ENCODE assay signal across 7 mouse cellular contexts in the genomic region with DNA sequence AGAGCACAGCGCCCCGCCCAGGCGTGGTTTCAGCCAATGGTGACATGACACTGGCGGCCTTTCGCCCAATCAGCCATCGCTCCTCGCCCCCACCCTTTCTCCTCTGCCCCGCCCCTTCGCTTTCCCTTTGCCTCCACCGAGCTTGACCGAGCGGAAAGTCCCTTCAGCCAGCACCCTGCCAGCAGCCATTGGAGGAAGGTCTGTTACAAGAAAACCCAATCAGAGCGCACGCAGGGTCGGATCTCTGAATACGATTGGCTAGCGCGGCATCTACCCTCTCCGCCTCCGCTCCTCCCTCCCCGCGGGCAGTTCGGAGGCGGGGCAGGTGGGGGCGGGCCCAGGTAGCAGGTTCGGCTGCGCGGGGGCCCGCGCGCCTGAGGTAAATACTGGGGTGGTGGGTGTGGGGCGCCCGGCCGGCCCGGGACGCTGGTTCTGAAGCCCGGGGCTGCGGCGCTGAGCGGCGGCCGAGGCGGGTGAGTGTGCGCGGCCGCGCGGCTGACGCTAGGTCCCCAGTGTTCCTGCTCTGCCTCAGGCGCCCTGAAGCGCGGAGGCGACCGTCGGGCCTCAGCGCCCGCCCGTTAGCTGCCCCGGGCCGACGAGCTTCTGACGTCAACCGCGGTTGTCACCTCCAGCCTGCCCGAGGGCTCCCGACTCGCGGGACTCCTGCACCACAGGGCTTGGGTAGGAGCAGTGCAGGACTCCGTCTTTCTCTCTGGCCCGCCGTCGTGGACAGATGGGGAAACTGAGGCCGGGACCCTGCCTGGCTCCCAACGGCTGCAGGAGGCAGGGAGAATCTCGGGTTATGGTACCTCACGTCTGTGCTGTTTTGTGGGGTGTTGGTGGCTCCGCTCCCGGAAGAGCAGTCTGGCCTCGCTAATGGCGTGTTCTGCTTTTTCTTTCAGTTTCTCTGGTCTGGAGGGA. TPM values are rescaled to one million over a fixed set of nuclear protein-coding genes. Genes with fewer than 3 reads are reported as not detected.
DNase-seq lines count a peak whose midpoint lies in the region; ATAC-seq lines count a peak whose summit lies in the region.

A gene (plus strand): TSS at position 308 of the 921 bp plus-strand sequence.

- H3K4me1 ChIP-seq in embryonic facial prominence, embryonic 11.5 days (ENCODE audit: control insufficient read depth, insufficient read depth, low read length), result no peaks in the 10 kb centered on the region
- H3K4me1 ChIP-seq in limb, embryonic 10.5 days, result peaks cover 41% of the 10 kb centered on the region
- H3K4me1 ChIP-seq in midbrain, embryonic 13.5 days (replicated peaks), result peaks cover 20% of the 10 kb centered on the region

- under 1% methylated on average over 66 of the region's 80 CpGs for WGBS in embryonic facial prominence, embryonic 11.5 days
- WGBS in limb, embryonic 10.5 days, result under 1% methylated on average over 80 of the region's 80 CpGs
- under 1% methylated on average over 78 of the region's 80 CpGs for WGBS in midbrain, embryonic 13.5 days

- no peaks in the 10 kb centered on the region for H3K36me3 ChIP-seq in embryonic facial prominence, embryonic 11.5 days (replicated peaks; ENCODE audit: control insufficient read depth, insufficient read depth, low read depth, low read length)
- no peaks in the 10 kb centered on the region for H3K36me3 ChIP-seq in limb, embryonic 10.5 days
- no peaks in the 10 kb centered on the region for H3K36me3 ChIP-seq in midbrain, embryonic 13.5 days

- ATAC-seq in embryonic facial prominence, embryonic 11.5 days (replicated peaks; ENCODE audit: insufficient number of reproducible peaks, low FRiP score, low TSS enrichment, low read depth), result peak; percentile 99
- peak; percentile 83 for ATAC-seq in granulocyte monocyte progenitor cell, adult 5-6 weeks (replicated peaks; ENCODE audit: poor library complexity, severe bottlenecking)
- ATAC-seq in midbrain, embryonic 13.5 days, result peak; percentile 100

- peak within 1 kb of the TSS; percentile 64 for H3K9ac ChIP-seq in embryonic facial prominence, embryonic 11.5 days (replicated peaks; ENCODE audit: low read length)
- peak within 1 kb of the TSS; percentile 85 for H3K9ac ChIP-seq in midbrain, embryonic 13.5 days (replicated peaks)

- peak within 1 kb of the TSS; percentile 75 for H3K4me3 ChIP-seq in embryonic facial prominence, embryonic 11.5 days (ENCODE audit: low read depth, low read length)
- H3K4me3 ChIP-seq in limb, embryonic 10.5 days, result peak within 1 kb of the TSS; percentile 79
- peak within 1 kb of the TSS; percentile 71 for H3K4me3 ChIP-seq in midbrain, embryonic 13.5 days (replicated peaks)

- no peaks in the 10 kb centered on the region for H3K27me3 ChIP-seq in embryonic facial prominence, embryonic 11.5 days (ENCODE audit: control insufficient read depth, insufficient read depth, low read length)
- H3K27me3 ChIP-seq in limb, embryonic 10.5 days (ENCODE audit: low read depth, poor library complexity, severe bottlenecking), result no peaks in the 10 kb centered on the region
- H3K27me3 ChIP-seq in midbrain, embryonic 13.5 days, result peaks cover 9% of the 10 kb centered on the region; the same call in 1 of the 2 replicates

- no peaks in the 10 kb centered on the region for H3K9me3 ChIP-seq in embryonic facial prominence, embryonic 11.5 days (replicated peaks; ENCODE audit: control insufficient read depth, low read length)
- no peaks in the 10 kb centered on the region for H3K9me3 ChIP-seq in limb, embryonic 10.5 days (replicated peaks)
- no peaks in the 10 kb centered on the region for H3K9me3 ChIP-seq in midbrain, embryonic 13.5 days

- H3K27ac ChIP-seq in embryonic facial prominence, embryonic 11.5 days (replicated peaks; ENCODE audit: low read depth, low read length), result no peak within 1 kb of the TSS
- peak within 1 kb of the TSS; percentile 89 for H3K27ac ChIP-seq in limb, embryonic 10.5 days
- peak within 1 kb of the TSS; percentile 84 for H3K27ac ChIP-seq in midbrain, embryonic 13.5 days

- H3K4me2 ChIP-seq in embryonic facial prominence, embryonic 11.5 days (ENCODE audit: low read depth, low read length), result peak within 1 kb of the TSS; percentile 84
- peak within 1 kb of the TSS; percentile 69 for H3K4me2 ChIP-seq in midbrain, embryonic 13.5 days (replicated peaks)

- peak; percentile 99 for DNase-seq in adrenal gland, postnatal 14 days
- DNase-seq in embryonic facial prominence, embryonic 11.5 days (ENCODE audit: low spot score), result peak; percentile 99
- DNase-seq in kidney, adult 11 months, result peak; percentile 99
- peak; percentile 97 for DNase-seq in limb, embryonic 10.5 days (ENCODE audit: low spot score)
- peak; percentile 94 for DNase-seq in spleen, adult 12 weeks (ENCODE audit: low spot score)

RNA-seq across cellular contexts. Expression of the gene that starts here (rescaled TPM):
- total RNA-seq in adrenal gland, postnatal 14 days (2021), result 36.6 and 39.8 TPM in 2 replicates
- 13.5 and 14.3 TPM in 2 replicates for polyA plus RNA-seq in embryonic facial prominence, embryonic 11.5 days (2014; fragmentation: Nextera tagmentation; extraction: Ambion mirVana)
- total RNA-seq in granulocyte monocyte progenitor cell, adult 5-6 weeks (2014; fragmentation: Nextera tagmentation), result 26.9 and 30.2 TPM in 2 replicates
- 31.1 and 35.8 TPM in 2 replicates for total RNA-seq in granulocyte monocyte progenitor cell, adult 5-6 weeks (2017)
- 8.2 and 13.4 TPM in 2 replicates for polyA plus RNA-seq in limb, embryonic 10.5 days (2016; fragmentation: Nextera tagmentation; extraction: Ambion mirVana)
- 18.8 and 18.9 TPM in 2 replicates for polyA plus RNA-seq in midbrain, embryonic 13.5 days (2015; fragmentation: Nextera tagmentation; extraction: Ambion mirVana)
